Mouse (Mus musculus) forebrain, embryonic 13.5 days (tissue): Measurements from ENCODE around the gene Olfr109. TPM values are rescaled to one million over a fixed set of nuclear protein-coding genes. Genes with fewer than 3 reads are reported as not detected.

Experiments
- ATAC-seq: fragments of 200-750 bp; cut with Nextera tagmentation; 2 replicates; pipeline ENCODE4 v1.8.0; 2017
- H3K27ac ChIP-seq: fragments of 300-500 bp; sonication (generic); 2 replicates; pipeline ENCODE4 v1.5.1; 2015; ENCODE audit warnings: inconsistent platforms, mild to moderate bottlenecking, moderate library complexity
- H3K27me3 ChIP-seq: fragments of 300-500 bp; sonication (generic); 2 replicates; pipeline ENCODE4 v1.6.1; 2015; ENCODE audit warnings: mild to moderate bottlenecking, inconsistent platforms
- H3K36me3 ChIP-seq: fragments of 300-500 bp; sonication (generic); 2 replicates; pipeline ENCODE4 v1.6.1; 2015; ENCODE audit warnings: mild to moderate bottlenecking, inconsistent platforms; ENCODE audit not compliant: poor library complexity, severe bottlenecking
- H3K4me1 ChIP-seq: fragments of 300-500 bp; sonication (generic); 2 replicates; pipeline ENCODE4 v1.6.1; 2015; ENCODE audit warnings: inconsistent platforms
- H3K4me2 ChIP-seq: fragments of 300-500 bp; sonication (generic); 2 replicates; pipeline ENCODE4 v1.6.1; 2015; ENCODE audit warnings: inconsistent platforms, mild to moderate bottlenecking, moderate library complexity
- H3K4me3 ChIP-seq: fragments of 300-500 bp; sonication (generic); 2 replicates; pipeline ENCODE4 v1.5.1; 2015; ENCODE audit warnings: mild to moderate bottlenecking, inconsistent platforms
- H3K9ac ChIP-seq: fragments of 300-500 bp; sonication (generic); 2 replicates; pipeline ENCODE4 v1.6.1; 2015; ENCODE audit warnings: mild to moderate bottlenecking, inconsistent platforms
- H3K9me3 ChIP-seq: fragments of 300-500 bp; sonication (generic); replicated peaks from 2 replicates; pipeline ENCODE4 v1.6.1; 2016; ENCODE audit warnings: inconsistent platforms
- WGBS: fragments of 180-500 bp; shearing (Covaris S2); methylation state at CpG from one replicate; pipeline ENCODE4 v1.1.7; 2015; 5-methylcytosine and 5-hydroxymethylcytosine counted together
- polyA plus RNA-seq: library from polyadenylated mRNA; unstranded; fragments of >200 nt; fragmentation: Nextera tagmentation; extraction: Ambion mirVana; gene quantifications from 2 replicates; pipeline ENCODE4 v1.2.1, GENCODE M21; 2015

The Olfr109 gene
- polyA plus RNA-seq: not detected in 2 replicates

DNA sequence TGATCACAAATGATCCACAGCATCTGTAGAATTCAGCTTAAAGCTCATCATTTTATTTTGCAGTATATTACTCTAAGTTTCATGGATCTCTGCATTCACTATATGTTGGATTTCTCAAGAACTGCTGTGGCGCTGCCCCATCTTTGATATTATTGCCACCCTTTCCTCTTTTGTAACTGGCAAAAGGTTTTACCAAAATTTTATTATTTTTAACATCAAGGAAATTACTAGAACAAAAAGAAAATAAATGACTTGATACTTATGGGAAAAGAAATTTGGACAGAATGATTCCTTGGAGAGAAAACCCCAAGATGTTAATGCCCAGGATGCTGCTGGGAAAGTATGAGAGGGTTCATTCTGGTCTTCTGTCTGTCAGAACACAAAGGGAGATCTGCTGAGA is at the start of gene Olfr109:
Gene Olfr109 (plus strand): TSS at position 301 of the 400 bp plus-strand sequence.
- H3K4me3 ChIP-seq: no peak within 1 kb of the TSS
- no peaks in the 10 kb centered on the region for H3K9me3 ChIP-seq
- H3K9ac ChIP-seq: no peak within 1 kb of the TSS
- no peaks in the 10 kb centered on the region for H3K4me1 ChIP-seq
- H3K36me3 ChIP-seq: no peaks in the 10 kb centered on the region
- H3K27ac ChIP-seq: no peak within 1 kb of the TSS
- no peak within 1 kb of the TSS for H3K4me2 ChIP-seq
- no peak for ATAC-seq
- WGBS: 100% methylated on average over 1 of the region's 1 CpGs
- no peaks in the 10 kb centered on the region for H3K27me3 ChIP-seq

DNA sequence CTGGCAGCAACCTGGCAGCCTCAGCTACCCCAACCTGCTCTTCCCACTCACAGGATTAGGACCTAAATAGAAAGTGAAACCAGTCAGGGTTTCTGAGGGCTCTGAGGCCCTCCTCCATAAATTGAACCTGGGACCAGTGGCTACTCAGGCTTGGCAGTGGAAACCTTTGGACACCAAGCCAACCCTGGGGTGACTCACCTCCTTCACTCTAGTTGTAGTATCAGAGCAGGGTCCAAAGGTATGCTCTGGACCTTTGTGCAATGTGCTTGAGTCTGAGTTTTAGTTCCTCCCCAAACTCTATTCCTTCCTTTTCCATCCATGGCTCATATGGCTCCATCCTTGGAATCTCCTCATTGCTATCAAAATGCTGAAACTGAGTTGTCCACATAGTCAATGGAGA is 45.3 kb upstream of the Olfr109 start:
- no peaks in the 10 kb centered on the region for H3K36me3 ChIP-seq
- H3K9ac ChIP-seq: no peak overlapping the region
- no peak overlapping the region for H3K27ac ChIP-seq
- no peak overlapping the region for H3K4me2 ChIP-seq
- no peak overlapping the region for H3K4me3 ChIP-seq
- H3K9me3 ChIP-seq: 0 out of 2 replicates have a peak, but pooled peaks cover 5% of the 10 kb centered on the region
- H3K4me1 ChIP-seq: no peaks in the 10 kb centered on the region
- no peak for ATAC-seq
- H3K27me3 ChIP-seq: no peaks in the 10 kb centered on the region

DNA sequence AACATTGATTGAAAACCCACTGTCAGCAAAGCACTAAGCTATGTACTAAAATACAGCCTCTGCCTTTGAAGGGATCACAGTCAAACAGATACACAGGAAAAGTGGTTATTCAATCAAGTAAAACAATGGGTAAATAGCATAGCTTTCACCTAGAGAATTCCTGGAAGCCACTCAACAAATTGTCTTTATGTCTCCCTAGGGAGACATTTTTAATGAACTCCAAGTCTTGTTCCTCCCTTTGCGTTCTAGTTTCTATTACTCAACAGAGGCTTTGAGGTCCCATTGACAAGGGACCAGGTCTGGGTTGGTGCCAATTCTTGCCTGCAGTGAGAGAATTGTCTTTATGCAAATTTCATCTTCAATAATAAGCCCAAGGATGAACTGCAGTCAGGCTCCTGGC is 13.5 kb upstream of the Olfr109 start, which contains the start of gene Olfr108:
Gene Olfr108 (plus strand): TSS at position 301 of the 400 bp plus-strand sequence.
- no peak within 1 kb of the TSS for H3K4me2 ChIP-seq
- no peak within 1 kb of the TSS for H3K4me3 ChIP-seq
- no peaks in the 10 kb centered on the region for H3K27me3 ChIP-seq
- WGBS: 81% methylated on average over 1 of the region's 1 CpGs
- H3K9me3 ChIP-seq: no peaks in the 10 kb centered on the region
- no peak for ATAC-seq
- no peaks in the 10 kb centered on the region for H3K36me3 ChIP-seq
- no peaks in the 10 kb centered on the region for H3K4me1 ChIP-seq
- no peak within 1 kb of the TSS for H3K27ac ChIP-seq
- no peak within 1 kb of the TSS for H3K9ac ChIP-seq

DNA sequence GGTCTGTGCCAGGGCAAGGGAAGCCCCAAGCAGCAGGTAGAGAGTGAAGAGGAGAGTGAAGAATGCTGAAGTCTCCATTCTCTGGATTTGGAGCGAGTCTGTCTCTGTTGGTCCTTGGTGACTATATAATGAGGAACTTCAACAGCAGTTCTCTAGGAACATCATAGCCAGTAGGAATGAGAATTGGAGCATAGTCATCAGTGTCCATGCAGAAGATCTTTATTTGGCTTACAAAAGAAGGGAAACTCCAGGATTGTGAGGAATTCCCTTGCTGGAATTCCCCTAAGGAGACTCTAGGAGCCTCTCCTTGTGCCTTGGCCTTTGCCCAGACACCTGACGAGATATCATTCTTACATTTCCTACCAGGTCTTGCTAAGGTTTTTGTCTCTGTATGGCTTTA is 24.7 kb downstream of the Olfr109 start, which contains the start of gene H2-M2:
Gene H2-M2 (minus strand): TSS at position 101 of the 400 bp plus-strand sequence.
- H3K36me3 ChIP-seq: no peaks in the 10 kb centered on the region
- no peak within 1 kb of the TSS for H3K27ac ChIP-seq
- no peak for ATAC-seq
- no peak within 1 kb of the TSS for H3K4me3 ChIP-seq
- WGBS: 85% methylated on average over 2 of the region's 2 CpGs
- 0 out of 2 replicates have a peak, but pooled peaks cover 8% of the 10 kb centered on the region for H3K9me3 ChIP-seq
- no peak within 1 kb of the TSS for H3K4me2 ChIP-seq
- H3K4me1 ChIP-seq: no peaks in the 10 kb centered on the region
- H3K9ac ChIP-seq: no peak within 1 kb of the TSS
- no peaks in the 10 kb centered on the region for H3K27me3 ChIP-seq

DNA sequence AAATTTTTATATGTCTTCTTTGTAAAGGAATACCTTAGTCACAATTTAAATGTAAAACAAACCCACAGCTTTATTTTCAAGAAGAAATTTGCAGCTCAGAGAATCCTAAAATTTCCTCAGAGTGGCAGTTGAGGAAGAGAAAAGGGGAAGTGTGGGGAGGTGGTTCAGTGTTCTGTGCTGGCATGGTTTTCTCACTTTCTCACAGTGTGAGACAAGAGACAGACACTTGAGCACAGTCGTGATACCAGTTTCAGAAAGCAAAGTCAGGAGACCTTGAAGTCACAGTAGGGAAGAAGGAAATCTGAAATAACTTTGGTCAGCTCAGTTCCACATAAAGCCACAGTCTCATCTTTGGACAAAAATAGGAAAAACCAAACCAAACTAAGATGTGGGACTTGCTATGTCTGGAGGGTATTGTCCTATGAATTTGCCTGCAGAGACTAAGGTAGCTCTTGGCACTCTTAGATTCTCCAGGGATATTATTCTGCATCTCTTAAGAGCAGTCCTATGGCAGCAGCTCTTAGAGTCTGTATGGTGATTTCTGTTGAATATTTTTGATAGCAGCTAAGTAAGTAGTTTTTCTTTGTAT is 33.3 kb downstream of the Olfr109 start, which contains the start of gene Olfr110:
Gene Olfr110 (plus strand): TSS at position 539 of the 589 bp plus-strand sequence.
- Histone ChIP-seq H3K27me3 (no peaks in the 10 kb centered on the region), H3K9ac (no peak within 1 kb of the TSS), H3K9me3 (no peaks in the 10 kb centered on the region), H3K4me3 (no peak within 1 kb of the TSS), H3K27ac (no peak within 1 kb of the TSS), H3K4me1 (no peaks in the 10 kb centered on the region), H3K36me3 (no peaks in the 10 kb centered on the region), H3K4me2 (no peak within 1 kb of the TSS)
- no peak for ATAC-seq
- WGBS: 60% methylated on average over 1 of the region's 1 CpGs

DNA sequence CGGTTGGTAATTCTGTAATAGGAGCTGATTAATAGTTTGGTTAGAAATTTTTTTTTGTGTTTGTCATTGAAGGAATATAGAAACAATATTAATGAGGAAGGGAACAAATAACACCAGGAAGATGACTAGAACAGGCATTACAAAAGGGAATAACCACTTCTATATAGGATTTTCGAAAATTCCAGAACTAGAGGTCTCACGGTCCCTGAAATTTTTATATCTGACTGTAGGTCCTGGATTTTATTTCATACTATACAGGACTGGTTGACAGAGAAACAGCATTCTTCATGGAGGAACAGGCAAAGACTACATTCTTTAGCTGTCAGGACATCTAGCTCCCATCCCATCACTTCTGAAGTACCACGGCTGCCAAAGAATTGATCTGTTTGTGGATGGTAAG is 49.0 kb downstream of the Olfr109 start, which contains the start of gene Olfr111:
Gene Olfr111 (plus strand): TSS at position 301 of the 400 bp plus-strand sequence.
- WGBS: 91% methylated on average over 4 of the region's 4 CpGs
- no peak for ATAC-seq
- no peak within 1 kb of the TSS for H3K9ac ChIP-seq
- no peak within 1 kb of the TSS for H3K4me2 ChIP-seq
- no peaks in the 10 kb centered on the region for H3K36me3 ChIP-seq
- no peaks in the 10 kb centered on the region for H3K27me3 ChIP-seq
- H3K4me3 ChIP-seq: no peak within 1 kb of the TSS
- no peak within 1 kb of the TSS for H3K27ac ChIP-seq
- H3K4me1 ChIP-seq: no peaks in the 10 kb centered on the region
- no peaks in the 10 kb centered on the region for H3K9me3 ChIP-seq

Other genes with a start within 250 kb of the Olfr109 start
- gene Olfr95, start 245.8 kb upstream of the Olfr109 start, polyA plus RNA-seq: not detected in 2 replicates
- not detected in 2 replicates for gene Olfr96, start 238.8 kb upstream of the Olfr109 start, polyA plus RNA-seq
- gene Olfr97, start 221.6 kb upstream of the Olfr109 start, polyA plus RNA-seq: not detected in 2 replicates
- gene Olfr98, start 195.2 kb upstream of the Olfr109 start, polyA plus RNA-seq: not detected in 2 replicates
- gene H2-M3, start 188.7 kb upstream of the Olfr109 start, polyA plus RNA-seq: 0.61 and 1.6 TPM in 2 replicates
- not detected in 2 replicates for gene Olfr99, start 175.5 kb upstream of the Olfr109 start, polyA plus RNA-seq
- gene Olfr101, start 154.6 kb upstream of the Olfr109 start, polyA plus RNA-seq: not detected in 2 replicates
- not detected in 2 replicates for gene Olfr102, start 141.9 kb upstream of the Olfr109 start, polyA plus RNA-seq
- not detected in 2 replicates for gene Olfr103, start 119.2 kb upstream of the Olfr109 start, polyA plus RNA-seq
- gene Olfr104-ps, start 99.3 kb upstream of the Olfr109 start, polyA plus RNA-seq: not detected in 2 replicates
- gene Olfr105-ps, start 79.9 kb upstream of the Olfr109 start, polyA plus RNA-seq: not detected in 2 replicates
- not detected in 2 replicates for gene Olfr106-ps, start 68.5 kb upstream of the Olfr109 start, polyA plus RNA-seq
- not detected in 2 replicates for gene Olfr107, start 59.7 kb upstream of the Olfr109 start, polyA plus RNA-seq
- gene Olfr108, start 13.4 kb upstream of the Olfr109 start, polyA plus RNA-seq: not detected in 2 replicates
- not detected in 2 replicates for gene H2-M2, start 24.6 kb downstream of the Olfr109 start, polyA plus RNA-seq
- not detected in 2 replicates for gene Olfr110, start 33.6 kb downstream of the Olfr109 start, polyA plus RNA-seq
- gene Olfr111, start 49.1 kb downstream of the Olfr109 start, polyA plus RNA-seq: not detected in 2 replicates
- not detected in 2 replicates for gene Olfr112, start 110.5 kb downstream of the Olfr109 start, polyA plus RNA-seq
- not detected in 2 replicates for gene Olfr113, start 118.7 kb downstream of the Olfr109 start, polyA plus RNA-seq
- gene Olfr114, start 133.8 kb downstream of the Olfr109 start, polyA plus RNA-seq: not detected in 2 replicates
- gene Olfr115, start 168.2 kb downstream of the Olfr109 start, polyA plus RNA-seq: not detected in 2 replicates
- not detected in 2 replicates for gene Olfr116, start 168.3 kb downstream of the Olfr109 start, polyA plus RNA-seq
- gene Olfr117, start 204.9 kb downstream of the Olfr109 start, polyA plus RNA-seq: not detected in 2 replicates
- not detected in 2 replicates for gene Olfr118, start 208.1 kb downstream of the Olfr109 start, polyA plus RNA-seq
- gene Olfr119, start 237.6 kb downstream of the Olfr109 start, polyA plus RNA-seq: not detected in 2 replicates